Mouse (Mus musculus): ENCODE data around the gene Nkd1.

The Nkd1 gene

GRCm38 (mm10) chr8:88610271-88610670 is 89.1 kb downstream of the Nkd1 start:
- DNase-seq (ENCODE audit: low read depth): no peak

- DNase-seq (ENCODE audit: low read depth): no peak
These were observed 93.8 kb downstream of the Nkd1 start for GRCm38 (mm10) chr8:88614981-88615380.

GRCm38 (mm10) chr8:88618612-88619011 is 97.5 kb downstream of the Nkd1 start:
- DNase-seq (ENCODE audit: low read depth): no peak

- DNase-seq (ENCODE audit: low read depth): no peak
These were observed 98.4 kb downstream of the Nkd1 start for GRCm38 (mm10) chr8:88619513-88619912.

GRCm38 (mm10) chr8:88620931-88621330 is 99.8 kb downstream of the Nkd1 start:
- no peak for DNase-seq (ENCODE audit: low read depth)

GRCm38 (mm10) chr8:88621408-88621807 is 100.3 kb downstream of the Nkd1 start:
- DNase-seq (ENCODE audit: low read depth): peak; percentile 56

GRCm38 (mm10) chr8:88623351-88623750 is 102.2 kb downstream of the Nkd1 start:
- no peak for DNase-seq (ENCODE audit: low read depth)

GRCm38 (mm10) chr8:88624276-88624675 is 103.1 kb downstream of the Nkd1 start:
- DNase-seq (ENCODE audit: low read depth): no peak

GRCm38 (mm10) chr8:88626433-88626832 is 105.3 kb downstream of the Nkd1 start:
- no peak for DNase-seq (ENCODE audit: low read depth)

- DNase-seq (ENCODE audit: low read depth): no peak
These were observed 105.7 kb downstream of the Nkd1 start for GRCm38 (mm10) chr8:88626940-88627264.

- no peak for DNase-seq (ENCODE audit: low read depth)
These were observed 106.3 kb downstream of the Nkd1 start for GRCm38 (mm10) chr8:88627265-88627991.

- no peak for DNase-seq (ENCODE audit: low read depth)
These were observed 107.0 kb downstream of the Nkd1 start for GRCm38 (mm10) chr8:88628001-88628774.

GRCm38 (mm10) chr8:88630225-88630624 is 109.1 kb downstream of the Nkd1 start:
- no peak for DNase-seq (ENCODE audit: low read depth)

GRCm38 (mm10) chr8:88631081-88631480 is 109.9 kb downstream of the Nkd1 start:
- no peak for DNase-seq (ENCODE audit: low read depth)

GRCm38 (mm10) chr8:88633343-88633765 is 112.2 kb downstream of the Nkd1 start:
- DNase-seq (ENCODE audit: low read depth): no peak

- peak; percentile 62 for DNase-seq (ENCODE audit: low read depth)
These were observed 114.6 kb downstream of the Nkd1 start, which contains the start of gene Snx20 for GRCm38 (mm10) chr8:88635474-88636397. Snx20 (minus strand) TSS chr8:88636128.

GRCm38 (mm10) chr8:88637092-88638000 is 116.2 kb downstream of the Nkd1 start:
- DNase-seq (ENCODE audit: low read depth): no peak

- no peak for DNase-seq (ENCODE audit: low read depth)
These were observed 117.8 kb downstream of the Nkd1 start for GRCm38 (mm10) chr8:88638908-88639307.

- no peak for DNase-seq (ENCODE audit: low read depth)
These were observed 121.8 kb downstream of the Nkd1 start for GRCm38 (mm10) chr8:88642734-88643564.

All from c-Kit-positive CD71-negative TER-119-negative erythroid progenitor cells, embryonic 14.5 days (primary cell).